Mouse (Mus musculus): ENCODE data around the gene Ginm1.
"Not testable (repeated sequence)": the region's sequence is repeated elsewhere in the genome, so short reads cannot be mapped to it uniquely, and the experiment has no call there.

Ginm1 gene

GRCm38 (mm10) chr10:7809937-7810336 lies 17.3 kb upstream of the Ginm1 start:
- DNase-seq (ENCODE audit: low spot score in 2 of 2) = no peak

GRCm38 (mm10) chr10:7802519-7803140 lies 10.0 kb upstream of the Ginm1 start:
- no peak for DNase-seq (ENCODE audit: low spot score in 2 of 2)

GRCm38 (mm10) chr10:7801258-7801657 lies 8.6 kb upstream of the Ginm1 start:
- DNase-seq (ENCODE audit: low spot score in 2 of 2) = no peak

- DNase-seq (ENCODE audit: low spot score in 2 of 2) = no peak
Observed at GRCm38 (mm10) chr10:7792254-7792750, 322 bp downstream of the Ginm1 start.

GRCm38 (mm10) chr10:7787319-7787718 lies 5.3 kb downstream of the Ginm1 start:
- DNase-seq (ENCODE audit: low spot score in 2 of 2) = no peak

- DNase-seq (ENCODE audit: low spot score in 2 of 2) = no peak
Observed at GRCm38 (mm10) chr10:7781214-7781613, 11.4 kb downstream of the Ginm1 start.

- DNase-seq (ENCODE audit: low spot score in 2 of 2) = peak; percentile 84 to 88
Observed at GRCm38 (mm10) chr10:7780238-7781176, 12.1 kb downstream of the Ginm1 start.

- DNase-seq (ENCODE audit: low spot score in 2 of 2) = no peak
Observed at GRCm38 (mm10) chr10:7779751-7780237, 12.8 kb downstream of the Ginm1 start.

DNA sequence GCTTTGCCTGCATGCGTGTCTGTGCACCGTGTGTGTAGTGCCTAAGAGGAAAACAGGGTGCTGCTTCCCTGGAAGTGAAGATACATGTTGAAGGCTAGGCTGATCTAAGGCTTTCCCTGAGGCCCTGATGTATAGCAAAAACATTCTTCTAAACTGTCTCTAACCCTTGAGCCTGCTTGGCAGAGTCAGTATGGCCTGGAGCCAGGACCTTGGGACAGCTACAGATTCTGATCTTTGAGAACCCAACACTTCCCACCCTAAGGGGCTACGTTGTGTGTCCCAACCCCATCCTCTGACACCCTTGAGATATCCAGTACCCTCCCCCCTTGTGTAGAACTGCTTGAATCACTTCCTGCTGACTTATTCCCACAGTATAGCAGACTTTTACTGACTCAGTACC lies 14.3 kb downstream of the Ginm1 start:
- no peak for DNase-seq (ENCODE audit: low spot score in 2 of 2)

GRCm38 (mm10) chr10:7775421-7775820 lies 17.2 kb downstream of the Ginm1 start:
- DNase-seq (ENCODE audit: low spot score in 2 of 2) = no peak

GRCm38 (mm10) chr10:7772769-7773168 lies 19.9 kb downstream of the Ginm1 start:
- no peak for DNase-seq (ENCODE audit: low spot score in 2 of 2)

DNA sequence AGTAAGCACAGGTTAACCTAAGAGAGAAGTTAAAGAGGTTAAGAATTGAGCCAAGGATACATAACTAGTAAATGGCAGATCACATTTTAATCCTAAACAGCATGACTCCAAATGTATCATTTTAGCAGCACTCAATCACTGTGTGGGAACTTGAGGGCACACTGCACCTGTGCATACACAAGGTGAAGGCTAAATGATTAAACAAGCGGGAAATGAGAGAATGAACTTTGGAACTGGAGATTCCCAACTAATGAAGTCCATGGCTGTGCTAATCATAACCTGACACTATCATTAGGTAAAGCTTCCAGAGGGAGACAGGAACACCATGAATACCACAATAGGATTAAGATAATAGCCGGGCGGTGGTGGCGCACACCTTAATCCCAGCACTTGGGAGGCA lies 20.3 kb downstream of the Ginm1 start:
- no peak for DNase-seq (ENCODE audit: low spot score in 2 of 2)

DNA sequence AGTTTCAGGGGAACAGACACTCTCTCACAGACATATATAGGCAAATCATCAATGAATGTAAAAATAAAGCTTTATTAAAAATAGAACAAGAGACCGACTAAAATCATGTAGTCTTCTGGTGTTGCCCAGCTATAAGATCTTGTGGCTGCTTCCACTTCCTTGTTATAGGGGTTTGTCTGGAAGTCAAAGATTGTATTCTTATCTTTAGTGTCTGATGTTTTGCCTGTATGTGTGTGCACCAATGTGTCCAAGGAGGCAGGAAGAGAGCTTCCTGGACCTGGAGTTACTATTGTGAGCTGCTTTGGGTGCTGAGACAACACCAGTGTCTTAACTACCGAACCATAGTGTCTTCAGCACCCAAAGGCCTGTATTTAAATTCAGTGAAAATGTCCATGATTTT lies 35.1 kb downstream of the Ginm1 start:
- DNase-seq (ENCODE audit: low spot score in 2 of 2) = no peak

DNA sequence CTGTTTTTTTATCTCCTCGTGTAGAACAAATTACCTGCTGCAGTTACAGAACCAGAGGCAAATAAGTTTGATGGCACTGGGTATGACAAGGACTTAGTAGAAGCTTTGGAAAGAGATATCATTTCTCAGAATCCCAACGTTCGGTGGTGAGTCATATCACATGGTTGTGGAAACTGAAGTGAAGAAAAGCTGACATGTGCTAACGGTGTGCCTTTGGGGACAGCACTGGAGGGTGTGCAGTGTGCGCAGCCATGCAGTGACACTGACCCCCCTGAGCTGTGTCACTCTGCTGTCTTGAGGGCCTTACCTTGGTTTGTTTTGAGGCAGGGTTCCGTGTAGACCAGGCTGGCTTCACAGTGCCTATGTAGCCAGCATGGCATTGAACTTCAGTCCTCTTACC lies 43.9 kb downstream of the Ginm1 start:
- DNase-seq (ENCODE audit: low spot score in 2 of 2) = no peak

DNA sequence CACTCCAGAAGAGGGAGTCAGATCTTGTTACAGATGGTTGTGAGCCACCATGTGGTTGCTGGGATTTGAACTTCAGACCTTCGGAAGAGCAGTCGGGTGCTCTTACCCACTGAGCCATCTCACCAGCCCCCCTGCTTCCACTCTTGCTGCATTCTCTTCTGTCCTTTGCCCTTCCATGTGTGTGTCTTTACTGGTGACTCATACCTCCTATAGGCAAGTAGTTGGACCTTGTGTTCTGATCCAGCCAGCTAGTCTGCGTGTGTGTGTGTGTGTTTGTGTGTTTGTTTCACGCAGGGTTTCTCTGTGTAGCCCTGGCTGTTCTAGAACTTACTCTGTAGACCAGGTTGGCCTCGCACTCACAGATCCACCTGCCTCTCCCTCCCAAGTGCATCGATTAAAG lies 47.1 kb downstream of the Ginm1 start:
- DNase-seq (ENCODE audit: low spot score in 2 of 2) = not testable (repeated sequence)

- DNase-seq (ENCODE audit: low spot score in 2 of 2) = no peak
Observed at GRCm38 (mm10) chr10:7737914-7738313, 54.7 kb downstream of the Ginm1 start.

DNA sequence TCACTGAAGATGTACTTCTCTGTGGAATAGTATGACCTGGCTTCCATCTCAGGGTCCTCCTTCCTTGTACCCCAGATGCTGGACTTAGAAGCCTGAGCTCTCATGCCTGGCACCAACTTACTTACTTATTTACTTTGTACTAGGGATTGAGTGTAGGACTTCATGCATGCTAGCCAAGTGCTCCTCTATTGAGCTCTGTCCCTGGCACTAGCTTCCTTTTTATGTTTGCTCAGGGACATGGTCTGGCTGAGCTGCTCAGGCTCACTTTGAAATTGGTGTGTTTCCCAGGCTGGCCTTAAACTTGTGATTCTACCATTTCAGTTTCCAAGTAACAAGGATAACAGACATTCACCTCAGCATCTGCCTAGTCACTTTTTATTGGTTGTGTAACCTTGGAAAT lies 55.5 kb downstream of the Ginm1 start:
- no peak for DNase-seq (ENCODE audit: low spot score in 2 of 2)

DNA sequence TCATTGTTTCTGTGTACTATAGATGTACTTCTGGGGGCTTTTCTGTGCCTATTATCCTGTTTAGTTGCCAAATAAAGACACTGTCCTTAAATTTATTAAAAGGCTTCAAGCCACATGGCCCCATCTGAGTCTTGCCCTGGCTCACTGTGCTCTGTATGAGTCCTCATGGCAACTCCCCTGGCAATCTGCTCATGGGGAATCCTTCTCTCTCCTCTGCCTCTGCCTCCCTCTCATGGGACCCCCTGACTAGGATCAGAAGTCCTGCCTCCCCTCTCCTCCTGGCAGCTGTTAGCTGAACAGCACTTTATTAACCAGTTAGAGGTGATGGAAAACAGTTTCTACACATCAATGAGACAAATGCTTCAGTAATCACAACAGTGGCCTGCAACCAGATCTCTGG lies 61.0 kb downstream of the Ginm1 start:
- DNase-seq (ENCODE audit: low spot score in 2 of 2) = no peak

DNA sequence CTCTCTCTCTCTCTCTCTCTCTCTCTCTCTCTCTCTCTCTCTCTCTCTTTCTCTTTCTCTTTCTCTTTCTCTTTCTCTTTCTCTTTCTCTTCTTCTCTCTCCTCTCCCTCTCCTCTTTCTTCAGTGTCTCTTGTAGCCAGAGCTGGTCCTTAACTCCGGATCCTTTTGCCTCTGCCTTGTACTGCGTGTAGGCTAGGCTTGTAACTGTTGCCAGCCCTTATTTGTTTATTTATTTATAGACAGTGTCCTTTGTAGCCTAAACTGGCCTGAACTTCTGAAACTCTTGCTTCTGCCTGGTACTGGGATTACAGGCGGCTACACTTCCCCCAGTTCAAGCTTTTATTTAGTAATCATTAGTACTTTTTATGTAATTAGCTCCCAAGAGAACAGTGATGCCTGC lies 65.6 kb downstream of the Ginm1 start:
- no peak for DNase-seq (ENCODE audit: low spot score in 2 of 2)

GRCm38 (mm10) chr10:7726501-7726812 lies 66.2 kb downstream of the Ginm1 start:
- no peak for DNase-seq (ENCODE audit: low spot score in 2 of 2)

DNA sequence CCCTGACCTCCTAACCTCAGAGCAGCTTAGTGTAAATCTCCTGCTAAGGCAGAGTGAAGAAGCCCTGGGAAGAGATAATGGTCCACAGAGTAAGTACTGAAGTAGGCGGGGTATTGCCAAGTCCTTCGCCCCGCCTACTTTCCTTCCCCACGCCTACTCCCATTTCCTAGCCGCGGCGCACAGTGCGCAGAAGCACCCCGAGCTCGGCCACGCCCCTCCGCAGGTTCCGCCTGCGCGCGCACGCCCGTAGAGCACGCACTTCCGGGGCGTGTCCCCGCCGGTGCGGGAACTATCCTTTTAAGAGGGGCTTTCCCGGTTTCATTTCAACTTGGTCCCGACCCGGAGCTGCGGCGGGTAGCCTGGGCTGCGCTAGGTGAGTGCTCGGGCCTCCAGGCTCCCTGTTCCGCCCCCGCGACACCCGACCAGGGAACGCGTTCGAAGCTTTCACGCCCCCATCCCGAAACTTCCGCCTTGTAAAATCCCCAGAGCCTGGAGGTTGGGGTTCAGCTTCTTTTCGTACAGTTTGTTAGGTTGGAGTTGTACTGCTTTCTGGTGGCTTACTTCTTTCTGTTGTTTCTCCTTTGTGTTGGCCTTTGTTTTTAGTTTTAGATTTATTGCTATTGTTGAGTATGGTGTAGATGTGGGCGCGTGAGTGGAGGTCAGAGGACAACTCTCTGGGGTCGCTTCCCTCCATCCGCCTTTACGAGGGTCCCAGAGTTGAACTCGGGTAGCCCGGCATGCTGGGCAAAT lies 66.7 kb downstream of the Ginm1 start, which contains the start of gene Katna1:
Katna1 (plus strand) TSS at position 250 of the 750 bp plus-strand sequence.
- DNase-seq (ENCODE audit: low spot score in 2 of 2) = peak; percentile 89 to 96

Data from urinary bladder, postnatal 4 days (tissue).